Mouse (Mus musculus): ENCODE measurements around the gene Myo15b. TPM values are rescaled to one million over a fixed set of nuclear protein-coding genes. Genes with fewer than 3 reads are reported as not detected.

Myo15b gene
- polyA plus RNA-seq (2015; fragmentation: Nextera tagmentation; extraction: Ambion mirVana): 0.34 and 1.5 TPM in 2 replicates

GRCm38 (mm10) chr11:115858354-115858753 lies at the start of gene Myo15b:
Myo15b (plus strand) TSS chr11:115858406.
- Histone ChIP-seq H3K9ac (ENCODE audit: low read depth, low read length) (peak within 1 kb of the TSS; percentile 33), H3K4me2 (ENCODE audit: low read depth, low read length) (peak within 1 kb of the TSS; percentile 68), H3K27ac (ENCODE audit: low read length) (no peak within 1 kb of the TSS), H3K27me3 (ENCODE audit: control insufficient read depth, insufficient read depth, low read depth, low read length) (peaks cover 48% of the 10 kb centered on the region), H3K4me1 (ENCODE audit: control insufficient read depth, low read depth, low read length) (peaks cover 12% of the 10 kb centered on the region), H3K4me3 (ENCODE audit: low read depth, low read length) (peak within 1 kb of the TSS; percentile 51), H3K9me3 (replicated peaks; ENCODE audit: control insufficient read depth, low read length) (no peaks in the 10 kb centered on the region), H3K36me3 (ENCODE audit: control insufficient read depth, insufficient read depth) (peaks cover 3% of the 10 kb centered on the region; the same call in 1 of the 2 replicates)
- WGBS (ENCODE audit: insufficient replicate concordance): 13% methylated on average over 27 of the region's 27 CpGs
- ATAC-seq (ENCODE audit: low read depth): no peak

- peaks cover 77% of the 10 kb centered on the region for H3K4me1 ChIP-seq (ENCODE audit: control insufficient read depth, low read depth, low read length)
- ATAC-seq (ENCODE audit: low read depth): no peak
- H3K4me2 ChIP-seq (ENCODE audit: low read depth, low read length): no peak overlapping the region
- H3K9me3 ChIP-seq (replicated peaks; ENCODE audit: control insufficient read depth, low read length): no peaks in the 10 kb centered on the region
- WGBS (ENCODE audit: insufficient replicate concordance): 22% methylated on average over 10 of the region's 10 CpGs
- no peaks in the 10 kb centered on the region for H3K27me3 ChIP-seq (ENCODE audit: control insufficient read depth, insufficient read depth, low read depth, low read length)
- H3K4me3 ChIP-seq (ENCODE audit: low read depth, low read length): no peak overlapping the region
- H3K9ac ChIP-seq (ENCODE audit: low read depth, low read length): 0 out of 2 replicates have a peak overlapping the region, but pooled peaks have one; percentile 11
- peaks cover 12% of the 10 kb centered on the region for H3K36me3 ChIP-seq (ENCODE audit: control insufficient read depth, insufficient read depth)
- H3K27ac ChIP-seq (ENCODE audit: low read length): peak overlapping the region; percentile 29; the same call in 1 of the 2 replicates
Measured at GRCm38 (mm10) chr11:115808696-115809310, 49.4 kb upstream of the Myo15b start.

GRCm38 (mm10) chr11:115809311-115809781 lies 48.9 kb upstream of the Myo15b start:
- H3K4me3 ChIP-seq (ENCODE audit: low read depth, low read length): no peak overlapping the region
- H3K27me3 ChIP-seq (ENCODE audit: control insufficient read depth, insufficient read depth, low read depth, low read length): no peaks in the 10 kb centered on the region
- 0 out of 2 replicates have a peak overlapping the region, but pooled peaks have one; percentile 11 for H3K9ac ChIP-seq (ENCODE audit: low read depth, low read length)
- peaks cover 78% of the 10 kb centered on the region for H3K4me1 ChIP-seq (ENCODE audit: control insufficient read depth, low read depth, low read length)
- no peaks in the 10 kb centered on the region for H3K9me3 ChIP-seq (replicated peaks; ENCODE audit: control insufficient read depth, low read length)
- H3K36me3 ChIP-seq (ENCODE audit: control insufficient read depth, insufficient read depth): peaks cover 8% of the 10 kb centered on the region
- WGBS (ENCODE audit: insufficient replicate concordance): 49% methylated on average over 8 of the region's 8 CpGs
- H3K27ac ChIP-seq (ENCODE audit: low read length): peak overlapping the region; percentile 29; the same call in 1 of the 2 replicates
- no peak overlapping the region for H3K4me2 ChIP-seq (ENCODE audit: low read depth, low read length)
- no peak for ATAC-seq (ENCODE audit: low read depth)

DNA sequence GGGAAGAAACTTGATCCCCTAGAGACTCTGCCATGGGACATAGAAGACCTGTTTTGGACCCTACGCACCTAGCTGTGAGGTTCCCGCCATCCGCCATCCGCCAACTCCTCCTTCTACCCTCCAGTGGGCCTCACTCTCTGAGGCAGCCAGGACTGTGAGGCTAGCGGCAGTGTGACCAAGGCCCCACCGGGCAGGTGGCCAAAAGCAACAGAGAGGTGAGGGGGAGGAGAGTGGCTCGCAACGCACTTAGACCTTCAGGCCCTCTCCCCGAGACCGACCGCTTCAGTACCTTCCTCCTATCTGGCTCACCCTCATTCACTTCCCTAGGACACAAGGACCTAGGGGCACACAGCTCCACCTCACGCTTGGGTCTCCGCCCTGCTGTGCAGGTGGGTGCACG lies 47.8 kb upstream of the Myo15b start:
- 71% methylated on average over 14 of the region's 14 CpGs for whole genome bisulfite sequencing (ENCODE audit: insufficient replicate concordance)
- Histone ChIP-seq H3K4me2 (ENCODE audit: low read depth, low read length) (0 out of 2 replicates have a peak overlapping the region, but pooled peaks have one; percentile 7), H3K36me3 (ENCODE audit: control insufficient read depth, insufficient read depth) (peaks cover 6% of the 10 kb centered on the region), H3K9me3 (replicated peaks; ENCODE audit: control insufficient read depth, low read length) (no peaks in the 10 kb centered on the region), H3K4me1 (ENCODE audit: control insufficient read depth, low read depth, low read length) (peaks cover 73% of the 10 kb centered on the region), H3K4me3 (ENCODE audit: low read depth, low read length) (no peak overlapping the region), H3K27me3 (ENCODE audit: control insufficient read depth, insufficient read depth, low read depth, low read length) (no peaks in the 10 kb centered on the region), H3K9ac (ENCODE audit: low read depth, low read length) (no peak overlapping the region), H3K27ac (ENCODE audit: low read length) (peak overlapping the region; percentile 64)
- no peak for ATAC-seq (ENCODE audit: low read depth)

DNA sequence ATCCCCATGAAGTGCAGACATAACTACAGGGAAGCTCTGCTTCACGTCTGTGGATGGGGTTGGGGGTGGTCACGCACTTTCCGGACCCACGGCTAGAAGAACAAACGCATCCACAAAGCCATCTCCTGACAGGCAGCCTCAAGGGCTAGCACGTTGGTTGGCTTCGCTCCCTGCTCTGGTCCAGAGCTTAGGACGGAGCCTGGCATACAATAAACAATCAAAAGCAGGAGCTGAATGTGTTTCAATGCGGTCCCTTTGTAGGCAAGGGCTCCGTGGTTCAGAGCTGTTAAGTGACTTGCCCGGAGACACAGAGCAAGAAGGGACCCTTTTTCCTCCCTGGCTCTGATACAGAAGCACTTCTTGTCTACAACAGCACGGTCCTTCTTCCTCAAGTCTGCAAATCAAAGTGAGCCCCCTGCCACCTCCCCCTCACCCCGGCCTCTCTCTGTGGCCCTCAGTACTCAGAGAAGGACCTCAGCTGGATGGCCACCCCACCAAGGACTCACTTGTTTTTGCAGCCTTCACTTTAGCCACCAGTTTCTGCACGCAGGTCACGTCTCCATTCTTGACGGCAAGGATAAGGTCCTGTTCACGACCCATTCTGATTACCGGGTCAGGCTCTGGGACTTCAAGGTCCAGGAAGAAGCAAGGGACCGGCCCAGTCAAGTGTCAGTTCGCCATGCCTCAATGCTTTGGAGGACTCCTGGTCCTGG lies 46.7 kb upstream of the Myo15b start:
- WGBS (ENCODE audit: insufficient replicate concordance): 80% methylated on average over 20 of the region's 20 CpGs
- Histone ChIP-seq H3K27ac (ENCODE audit: low read length) (no peak overlapping the region), H3K27me3 (ENCODE audit: control insufficient read depth, insufficient read depth, low read depth, low read length) (no peaks in the 10 kb centered on the region), H3K4me3 (ENCODE audit: low read depth, low read length) (0 out of 2 replicates have a peak overlapping the region, but pooled peaks have one; percentile 85), H3K9ac (ENCODE audit: low read depth, low read length) (no peak overlapping the region), H3K36me3 (ENCODE audit: control insufficient read depth, insufficient read depth) (peaks cover 3% of the 10 kb centered on the region), H3K4me2 (ENCODE audit: low read depth, low read length) (peak overlapping the region; percentile 99), H3K4me1 (ENCODE audit: control insufficient read depth, low read depth, low read length) (peaks cover 67% of the 10 kb centered on the region), H3K9me3 (replicated peaks; ENCODE audit: control insufficient read depth, low read length) (no peaks in the 10 kb centered on the region)
- no peak for ATAC-seq (ENCODE audit: low read depth)

GRCm38 (mm10) chr11:115812095-115812494 lies 46.1 kb upstream of the Myo15b start:
- Histone ChIP-seq H3K27ac (ENCODE audit: low read length) (no peak overlapping the region), H3K4me3 (ENCODE audit: low read depth, low read length) (peak overlapping the region; percentile 85), H3K9ac (ENCODE audit: low read depth, low read length) (peak overlapping the region; percentile 88; the same call in 1 of the 2 replicates), H3K36me3 (ENCODE audit: control insufficient read depth, insufficient read depth) (peaks cover 3% of the 10 kb centered on the region), H3K4me2 (ENCODE audit: low read depth, low read length) (peak overlapping the region; percentile 99), H3K4me1 (ENCODE audit: control insufficient read depth, low read depth, low read length) (peaks cover 61% of the 10 kb centered on the region), H3K27me3 (ENCODE audit: control insufficient read depth, insufficient read depth, low read depth, low read length) (no peaks in the 10 kb centered on the region), H3K9me3 (replicated peaks; ENCODE audit: control insufficient read depth, low read length) (no peaks in the 10 kb centered on the region)
- ATAC-seq (ENCODE audit: low read depth): no peak
- WGBS (ENCODE audit: insufficient replicate concordance): 79% methylated on average over 7 of the region's 7 CpGs

DNA sequence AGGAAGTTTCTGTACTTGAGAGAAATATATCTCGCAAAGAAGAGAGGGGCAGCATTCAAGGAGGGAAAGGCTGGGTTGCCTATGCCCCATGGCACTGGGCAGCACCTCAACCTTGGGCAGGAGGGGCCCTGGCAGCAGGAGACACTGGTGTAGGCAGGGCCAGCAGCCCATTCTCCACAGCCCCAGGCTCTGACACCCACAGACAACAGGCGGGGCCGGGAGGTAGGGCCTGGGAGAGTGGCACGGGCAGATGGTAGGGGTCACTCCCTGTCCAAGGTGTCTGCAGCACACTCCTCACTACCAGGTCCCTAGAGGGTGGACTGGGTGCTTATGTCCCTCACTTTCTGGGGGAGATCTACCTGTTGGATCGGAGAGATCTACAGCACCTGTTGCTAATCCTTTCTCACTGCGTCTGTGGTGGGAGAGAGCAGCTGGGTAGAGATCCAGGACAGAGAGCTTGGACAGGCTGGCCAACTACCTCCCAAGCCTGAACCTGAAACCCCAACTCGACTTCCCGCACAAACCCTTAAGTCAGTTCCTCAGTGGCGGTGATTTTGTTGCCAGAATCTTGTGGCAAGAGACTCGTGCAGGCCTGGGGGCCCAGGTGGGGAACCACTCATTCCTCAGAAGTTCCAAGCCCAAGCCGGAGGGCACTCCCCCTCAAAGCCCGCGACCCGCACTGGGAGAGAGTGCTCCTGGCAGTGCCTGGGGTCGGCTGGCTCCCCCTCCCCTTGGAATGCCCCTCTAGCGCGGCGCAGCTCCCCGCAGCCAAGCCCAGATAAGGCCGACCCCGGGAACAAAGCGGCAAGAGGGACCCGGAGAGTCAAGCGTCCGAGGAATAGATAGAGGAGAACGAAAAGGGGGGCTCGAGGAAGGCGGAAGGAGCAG lies 45.4 kb upstream of the Myo15b start:
- peaks cover 1% of the 10 kb centered on the region for H3K36me3 ChIP-seq (ENCODE audit: control insufficient read depth, insufficient read depth)
- 12% methylated on average over 28 of the region's 28 CpGs for WGBS (ENCODE audit: insufficient replicate concordance)
- peaks cover 55% of the 10 kb centered on the region for H3K4me1 ChIP-seq (ENCODE audit: control insufficient read depth, low read depth, low read length)
- H3K9me3 ChIP-seq (replicated peaks; ENCODE audit: control insufficient read depth, low read length): no peaks in the 10 kb centered on the region
- peak overlapping the region; percentile 61 for H3K27ac ChIP-seq (ENCODE audit: low read length)
- H3K27me3 ChIP-seq (ENCODE audit: control insufficient read depth, insufficient read depth, low read depth, low read length): no peaks in the 10 kb centered on the region
- H3K4me3 ChIP-seq (ENCODE audit: low read depth, low read length): peak overlapping the region; percentile 85
- peak overlapping the region; percentile 99 for H3K4me2 ChIP-seq (ENCODE audit: low read depth, low read length)
- H3K9ac ChIP-seq (ENCODE audit: low read depth, low read length): peak overlapping the region; percentile 88
- no peak for ATAC-seq (ENCODE audit: low read depth)

DNA sequence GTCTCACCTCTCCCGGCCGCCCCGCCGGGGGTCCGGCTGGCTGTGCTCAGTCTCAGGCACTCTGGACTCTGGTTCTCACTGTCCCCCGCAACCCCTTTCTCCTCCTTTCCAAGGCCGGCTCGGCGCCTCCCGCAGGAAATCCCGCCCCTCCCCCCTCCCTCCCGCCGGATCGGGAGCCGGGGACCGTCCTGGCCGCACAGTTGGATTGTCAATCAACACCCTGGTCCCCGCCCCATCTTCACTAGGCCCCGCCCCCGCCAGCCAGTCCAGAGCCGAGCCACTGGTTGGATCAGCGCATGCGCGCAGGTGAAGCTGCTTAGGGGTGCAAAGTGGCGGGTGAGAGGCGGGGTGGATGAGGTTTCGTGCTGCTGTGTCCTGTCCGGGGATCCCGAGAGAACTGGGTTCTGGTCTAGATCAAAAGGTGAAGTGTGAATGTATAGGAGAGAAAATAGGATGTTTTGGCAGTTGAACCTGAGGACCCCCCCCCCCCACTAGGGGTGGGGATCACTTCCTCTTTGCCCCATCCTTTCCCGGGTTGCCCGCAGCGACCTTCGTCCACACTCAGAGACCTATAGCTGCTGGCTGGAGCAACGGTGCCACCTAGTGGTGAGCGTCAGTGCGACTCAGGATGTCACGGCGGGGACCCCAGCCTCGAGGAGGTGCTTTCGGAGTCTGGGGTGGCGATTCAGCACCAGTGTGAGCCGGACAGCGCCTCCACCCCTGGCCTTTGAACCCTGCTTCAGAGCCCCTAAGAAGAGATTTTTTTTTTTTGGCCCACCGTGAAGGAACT lies 44.5 kb upstream of the Myo15b start, which contains the start of gene Caskin2:
Caskin2 (minus strand) TSS at position 133 of the 790 bp plus-strand sequence.
- under 1% methylated on average over 43 of the region's 44 CpGs for WGBS (ENCODE audit: insufficient replicate concordance)
- ATAC-seq (ENCODE audit: low read depth): peak; percentile 89
- H3K4me3 ChIP-seq (ENCODE audit: low read depth, low read length): peak within 1 kb of the TSS; percentile 85
- H3K4me2 ChIP-seq (ENCODE audit: low read depth, low read length): peak within 1 kb of the TSS; percentile 99
- no peaks in the 10 kb centered on the region; the same call in 1 of the 2 replicates for H3K36me3 ChIP-seq (ENCODE audit: control insufficient read depth, insufficient read depth)
- peaks cover 45% of the 10 kb centered on the region for H3K4me1 ChIP-seq (ENCODE audit: control insufficient read depth, low read depth, low read length)
- peak within 1 kb of the TSS; percentile 88 for H3K9ac ChIP-seq (ENCODE audit: low read depth, low read length)
- H3K27ac ChIP-seq (ENCODE audit: low read length): peak within 1 kb of the TSS; percentile 61
- no peaks in the 10 kb centered on the region for H3K9me3 ChIP-seq (replicated peaks; ENCODE audit: control insufficient read depth, low read length)
- no peaks in the 10 kb centered on the region for H3K27me3 ChIP-seq (ENCODE audit: control insufficient read depth, insufficient read depth, low read depth, low read length)
